Mouse (Mus musculus): ENCODE results near the gene Rrp1. TPM values are rescaled to one million over a fixed set of nuclear protein-coding genes. Genes with fewer than 3 reads are reported as not detected.
"Not testable (repeated sequence)": the region's sequence is repeated elsewhere in the genome, so short reads cannot be mapped to it uniquely, and the experiment has no call there.

Rrp1 gene
- polyA plus RNA-seq, 1 experiment = 52.5 TPM

DNA sequence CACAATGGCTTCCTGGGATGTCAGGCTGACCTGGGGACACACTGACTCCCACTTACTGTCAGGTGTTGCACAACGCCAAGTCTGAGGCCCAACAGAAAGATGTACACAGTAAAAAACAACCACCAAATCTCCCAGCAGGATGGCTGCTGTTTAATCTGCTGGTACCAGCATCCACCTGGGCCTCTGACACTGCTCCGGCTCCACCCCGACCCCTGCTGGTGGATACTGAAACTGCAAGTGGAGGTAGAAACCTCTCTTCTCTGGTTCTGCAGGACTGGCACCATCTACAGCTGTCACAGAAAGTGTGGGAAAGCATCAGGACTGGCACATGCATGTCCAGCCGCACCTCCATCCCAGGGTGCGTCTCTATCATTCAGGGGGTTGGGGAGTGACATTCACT is 25.3 kb upstream of the Rrp1 start:
- no peak overlapping the region for H3K27ac ChIP-seq (replicated peaks; ENCODE audit: low read depth, low read length)
- no peak overlapping the region for H3K4me3 ChIP-seq (ENCODE audit: insufficient read depth, low read depth, low read length)
- H3K4me1 ChIP-seq (ENCODE audit: control insufficient read depth, insufficient read depth, insufficient read length, low read length) = no peaks in the 10 kb centered on the region

DNA sequence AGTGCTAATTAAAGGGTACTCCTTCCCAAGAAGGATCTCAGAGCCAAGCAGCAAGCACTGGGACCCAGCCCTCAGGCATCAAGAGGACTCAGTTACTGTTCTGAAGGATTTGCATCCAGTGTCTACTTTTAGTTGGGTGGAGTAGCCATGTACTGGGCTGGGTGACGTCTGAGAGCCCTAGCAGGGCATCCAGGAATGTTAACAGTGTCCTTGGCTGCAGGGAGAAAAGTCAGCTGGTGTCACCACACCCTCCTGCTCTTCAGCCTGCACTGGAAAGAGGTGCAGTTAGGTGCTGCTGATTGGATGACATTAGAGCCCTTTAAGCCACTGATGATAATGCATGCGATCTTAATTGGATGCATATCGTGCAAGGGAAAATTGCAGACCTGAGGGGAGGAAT is 20.0 kb upstream of the Rrp1 start:
- Histone ChIP-seq H3K27ac (replicated peaks; ENCODE audit: low read depth, low read length) (no peak overlapping the region), H3K4me3 (ENCODE audit: insufficient read depth, low read depth, low read length) (no peak overlapping the region), H3K4me1 (ENCODE audit: control insufficient read depth, insufficient read depth, insufficient read length, low read length) (no peaks in the 10 kb centered on the region)

- peaks cover 4% of the 10 kb centered on the region; the same call in 1 of the 2 replicates for H3K4me1 ChIP-seq (ENCODE audit: control insufficient read depth, insufficient read depth, insufficient read length, low read length)
- no peak overlapping the region for H3K4me3 ChIP-seq (ENCODE audit: insufficient read depth, low read depth, low read length)
- H3K27ac ChIP-seq (replicated peaks; ENCODE audit: low read depth, low read length) = no peak overlapping the region
Measured at GRCm38 (mm10) chr10:78429776-78430175, 16.9 kb upstream of the Rrp1 start.

GRCm38 (mm10) chr10:78429180-78429579 is 16.3 kb upstream of the Rrp1 start:
- Histone ChIP-seq H3K27ac (replicated peaks; ENCODE audit: low read depth, low read length) (no peak overlapping the region), H3K4me1 (ENCODE audit: control insufficient read depth, insufficient read depth, insufficient read length, low read length) (peaks cover 4% of the 10 kb centered on the region; the same call in 1 of the 2 replicates), H3K4me3 (ENCODE audit: insufficient read depth, low read depth, low read length) (no peak overlapping the region)

- H3K4me3 ChIP-seq (ENCODE audit: insufficient read depth, low read depth, low read length) = no peak overlapping the region
- H3K27ac ChIP-seq (replicated peaks; ENCODE audit: low read depth, low read length) = no peak overlapping the region
- peaks cover 4% of the 10 kb centered on the region; the same call in 1 of the 2 replicates for H3K4me1 ChIP-seq (ENCODE audit: control insufficient read depth, insufficient read depth, insufficient read length, low read length)
Measured at GRCm38 (mm10) chr10:78428070-78428469, 15.2 kb upstream of the Rrp1 start.

GRCm38 (mm10) chr10:78426117-78426735 is 13.4 kb upstream of the Rrp1 start:
- Histone ChIP-seq H3K4me1 (ENCODE audit: control insufficient read depth, insufficient read depth, insufficient read length, low read length) (peaks cover 4% of the 10 kb centered on the region; the same call in 1 of the 2 replicates), H3K4me3 (ENCODE audit: insufficient read depth, low read depth, low read length) (peak overlapping the region; percentile 94)

DNA sequence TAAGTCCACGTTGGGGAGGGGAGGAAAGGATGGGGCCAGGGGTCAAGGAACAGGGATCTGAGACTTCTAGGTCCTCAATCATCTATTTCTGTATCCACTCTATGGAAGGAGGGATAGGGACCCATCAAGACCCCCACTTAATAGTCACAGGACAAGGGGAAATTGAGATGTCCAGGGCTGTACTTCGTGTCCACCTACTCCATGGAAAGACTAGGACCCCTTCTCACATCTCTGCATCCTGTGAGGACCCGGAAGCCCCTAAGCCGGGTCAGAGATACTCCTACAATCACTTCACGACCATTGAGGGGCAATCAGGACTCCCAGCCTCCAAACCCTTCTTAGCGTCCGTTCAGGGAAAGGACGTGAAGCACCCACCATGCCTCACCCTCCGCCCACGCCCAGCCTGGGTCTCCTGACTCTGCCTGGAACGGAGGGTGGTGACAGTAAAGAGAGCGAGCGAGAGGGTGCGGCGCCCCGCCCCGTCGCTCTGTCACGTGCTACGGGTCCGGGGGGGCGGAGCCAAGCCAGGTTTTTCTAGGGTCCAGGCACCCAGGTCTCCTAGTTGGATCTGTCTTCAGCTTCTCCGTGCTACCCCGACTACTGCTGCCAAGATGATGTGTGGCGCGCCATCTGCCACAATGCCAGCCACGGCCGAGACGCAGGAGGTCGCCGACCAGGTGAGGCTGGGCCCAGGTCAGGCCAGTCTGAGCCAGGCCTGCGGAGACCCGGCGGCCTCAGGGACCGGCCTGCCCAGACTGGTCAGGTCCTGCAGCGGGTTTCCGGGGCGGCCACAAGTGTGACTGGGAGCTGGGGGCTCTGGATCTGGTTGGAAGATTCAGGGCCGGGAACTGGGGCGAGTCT is 12.6 kb upstream of the Rrp1 start, which contains the start of gene Cstb:
Gene Cstb (plus strand): TSS at position 489 of the 861 bp plus-strand sequence.
- H3K4me3 ChIP-seq (ENCODE audit: insufficient read depth, low read depth, low read length) = peak within 1 kb of the TSS; percentile 94
- H3K4me1 ChIP-seq (ENCODE audit: control insufficient read depth, insufficient read depth, insufficient read length, low read length) = peaks cover 4% of the 10 kb centered on the region; the same call in 1 of the 2 replicates

More at GRCm38 (mm10) chr10:78426117-78426735, 13.4 kb upstream of the Rrp1 start:
- H3K27ac ChIP-seq (replicated peaks; ENCODE audit: low read depth, low read length) = peak overlapping the region; percentile 62

GRCm38 (mm10) chr10:78422614-78423013 is 9.8 kb upstream of the Rrp1 start:
- no peak overlapping the region for H3K4me3 ChIP-seq (ENCODE audit: insufficient read depth, low read depth, low read length)
- peaks cover 4% of the 10 kb centered on the region; the same call in 1 of the 2 replicates for H3K4me1 ChIP-seq (ENCODE audit: control insufficient read depth, insufficient read depth, insufficient read length, low read length)
- H3K27ac ChIP-seq (replicated peaks; ENCODE audit: low read depth, low read length) = no peak overlapping the region

More for the DNA sequence above, 12.6 kb upstream of the Rrp1 start, which contains the start of gene Cstb:
- peak within 1 kb of the TSS; percentile 62 for H3K27ac ChIP-seq (replicated peaks; ENCODE audit: low read depth, low read length)

GRCm38 (mm10) chr10:78420929-78421328 is 8.1 kb upstream of the Rrp1 start:
- H3K4me3 ChIP-seq (ENCODE audit: insufficient read depth, low read depth, low read length) = no peak overlapping the region
- no peaks in the 10 kb centered on the region for H3K4me1 ChIP-seq (ENCODE audit: control insufficient read depth, insufficient read depth, insufficient read length, low read length)
- H3K27ac ChIP-seq (replicated peaks; ENCODE audit: low read depth, low read length) = no peak overlapping the region

GRCm38 (mm10) chr10:78418791-78419190 is 5.9 kb upstream of the Rrp1 start:
- Histone ChIP-seq H3K4me1 (ENCODE audit: control insufficient read depth, insufficient read depth, insufficient read length, low read length) (no peaks in the 10 kb centered on the region), H3K4me3 (ENCODE audit: insufficient read depth, low read depth, low read length) (no peak overlapping the region), H3K27ac (replicated peaks; ENCODE audit: low read depth, low read length) (no peak overlapping the region)

DNA sequence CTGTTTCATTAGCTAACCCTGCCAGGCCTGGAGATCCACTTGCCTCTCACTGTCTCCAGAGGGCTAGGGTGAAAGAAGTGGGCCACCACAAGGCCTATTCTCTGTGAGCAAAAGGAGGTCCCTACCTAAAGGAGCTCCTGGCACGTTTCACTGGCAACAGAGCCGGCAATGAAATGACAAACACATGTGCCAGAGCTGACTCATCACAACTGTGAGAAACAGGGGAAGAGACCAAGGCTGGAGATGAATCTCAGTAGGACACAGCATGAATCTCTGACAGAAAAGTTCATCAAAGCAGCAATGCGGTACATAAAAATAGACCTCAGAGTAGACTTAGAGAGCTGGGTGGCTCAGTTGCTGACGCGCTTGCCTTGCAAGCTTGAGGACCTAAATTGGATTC is 5.0 kb upstream of the Rrp1 start:
- Histone ChIP-seq H3K4me1 (ENCODE audit: control insufficient read depth, insufficient read depth, insufficient read length, low read length) (no peaks in the 10 kb centered on the region), H3K4me3 (ENCODE audit: insufficient read depth, low read depth, low read length) (no peak overlapping the region), H3K27ac (replicated peaks; ENCODE audit: low read depth, low read length) (no peak overlapping the region)

DNA sequence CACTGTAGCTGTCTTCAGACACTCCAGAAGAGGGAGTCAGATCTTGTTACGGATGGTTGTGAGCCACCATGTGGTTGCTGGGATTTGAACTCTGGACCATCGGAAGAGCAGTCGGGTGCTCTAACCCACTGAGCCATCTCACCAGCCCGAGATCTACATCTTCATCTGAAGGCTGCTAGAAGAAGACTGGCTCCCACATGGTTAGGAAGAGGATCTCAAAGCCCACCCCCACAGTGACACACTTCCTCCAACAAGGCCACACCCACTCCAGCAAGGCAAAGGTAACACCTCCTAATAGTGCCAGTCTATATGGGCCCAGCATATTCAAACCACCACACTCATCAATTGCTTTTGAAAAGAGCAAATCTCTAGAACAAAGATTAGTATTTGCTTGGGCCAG is 2.1 kb upstream of the Rrp1 start:
- not testable (repeated sequence) for H3K27ac ChIP-seq (replicated peaks; ENCODE audit: low read depth, low read length); H3K4me1 ChIP-seq (ENCODE audit: control insufficient read depth, insufficient read depth, insufficient read length, low read length); H3K4me3 ChIP-seq (ENCODE audit: insufficient read depth, low read depth, low read length)

DNA sequence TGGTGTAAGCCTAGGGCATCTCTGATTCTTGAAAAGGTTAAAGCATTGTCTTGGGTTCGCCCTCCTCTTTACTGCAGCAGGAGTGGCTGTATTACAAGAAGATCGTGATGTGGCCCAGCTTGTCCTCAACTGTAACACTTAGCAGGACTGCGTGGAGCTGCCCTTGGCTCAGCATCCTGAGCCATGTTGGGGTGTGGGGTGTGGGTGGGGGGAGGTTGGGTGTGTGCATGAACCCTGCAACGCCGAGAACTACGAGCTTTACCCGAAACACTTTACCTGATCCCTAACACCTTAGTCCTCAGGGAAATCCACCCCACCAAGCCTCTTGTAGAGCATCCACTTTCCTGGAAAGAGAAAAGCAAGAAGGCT is 293 bp upstream of the Rrp1 start:
- H3K4me1 ChIP-seq (ENCODE audit: control insufficient read depth, insufficient read depth, insufficient read length, low read length) = peaks cover 2% of the 10 kb centered on the region; the same call in 1 of the 2 replicates
- H3K4me3 ChIP-seq (ENCODE audit: insufficient read depth, low read depth, low read length) = peak overlapping the region; percentile 90
- H3K27ac ChIP-seq (replicated peaks; ENCODE audit: low read depth, low read length) = no peak overlapping the region

DNA sequence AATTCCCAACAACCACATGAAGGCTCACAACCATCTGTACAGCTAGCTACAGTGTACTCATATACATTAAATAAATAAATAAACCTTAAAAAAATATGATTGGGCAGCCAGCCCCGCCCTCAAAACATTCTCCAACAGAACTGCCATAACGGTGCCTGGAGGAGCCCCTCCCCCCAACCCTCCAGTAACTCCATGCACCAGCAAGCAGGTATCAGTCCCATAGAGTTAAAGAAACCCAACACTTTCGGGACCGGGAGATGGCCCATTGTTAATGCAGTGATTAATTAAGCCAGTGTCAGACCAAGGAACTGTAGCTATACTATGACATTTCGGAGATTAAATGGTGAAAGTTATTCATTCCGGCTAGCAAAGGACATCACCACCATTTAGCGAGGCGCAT is 992 bp downstream of the Rrp1 start:
- Histone ChIP-seq H3K4me1 (ENCODE audit: control insufficient read depth, insufficient read depth, insufficient read length, low read length) (peaks cover 2% of the 10 kb centered on the region; the same call in 1 of the 2 replicates), H3K27ac (replicated peaks; ENCODE audit: low read depth, low read length) (no peak overlapping the region), H3K4me3 (ENCODE audit: insufficient read depth, low read depth, low read length) (peak overlapping the region; percentile 90)

DNA sequence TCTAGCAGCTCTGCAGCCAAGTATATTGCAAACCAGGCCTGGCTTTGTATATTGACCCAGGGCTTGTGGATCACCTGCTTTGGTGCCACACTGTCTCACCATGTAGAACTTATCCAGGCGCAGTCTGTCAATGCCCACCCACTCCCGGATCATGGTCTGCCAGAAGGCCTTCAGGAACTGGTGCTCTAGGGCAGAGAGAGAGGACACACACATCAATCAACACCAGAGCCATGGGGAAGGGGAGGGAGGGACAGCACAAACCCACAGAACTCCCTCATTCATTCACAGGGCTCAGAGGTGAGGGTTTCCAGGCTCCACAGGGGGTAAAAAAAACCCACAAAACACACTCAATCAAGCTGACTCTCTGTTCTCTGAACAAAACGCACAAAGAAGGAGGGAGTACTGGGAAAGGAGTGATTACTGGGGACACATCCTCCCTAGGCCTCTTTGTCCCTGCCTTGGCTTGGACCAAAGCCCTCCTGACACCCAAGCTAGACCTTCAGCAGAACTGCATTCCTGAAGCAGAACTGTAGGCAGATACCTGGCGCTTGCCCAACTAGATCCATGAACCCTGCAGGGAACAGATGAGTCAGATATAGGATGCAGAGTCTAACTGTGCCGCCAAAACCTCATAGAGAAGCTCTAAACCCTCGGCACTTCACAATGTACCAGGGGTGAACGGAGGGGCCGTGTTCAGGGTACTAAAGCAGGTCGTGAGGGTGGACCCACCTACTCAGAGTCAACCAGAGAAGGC is 3.6 kb downstream of the Rrp1 start:
- Histone ChIP-seq H3K4me1 (ENCODE audit: control insufficient read depth, insufficient read depth, insufficient read length, low read length) (peaks cover 2% of the 10 kb centered on the region; the same call in 1 of the 2 replicates), H3K4me3 (ENCODE audit: insufficient read depth, low read depth, low read length) (no peak overlapping the region), H3K27ac (replicated peaks; ENCODE audit: low read depth, low read length) (no peak overlapping the region)

Data from brown adipose tissue, adult 24 weeks (tissue).